Mouse (Mus musculus) gastrocnemius, postnatal 10 days (tissue): ENCODE data around the gene Smdt1. TPM values are rescaled to one million over a fixed set of nuclear protein-coding genes. Genes with fewer than 3 reads are reported as not detected.
A peak's percentile ranks its signal among the peaks of the same experiment; 100 is the strongest.

Source experiments
- DNase-seq: peaks from one replicate; pipeline ENCODE4 v3.0.0; 2021; ENCODE audit warnings: mixed read lengths
- long read RNA-seq, 2 experiments: library from polyadenylated mRNA; stranded (forward); transcript quantifications; one replicate each; pipeline ENCODE4 v2.0.0; 2021
- total RNA-seq, 2 experiments: library from RNA; stranded (reverse); gene quantifications; 2 replicates each; pipeline ENCODE4 v1.2.3; 2021

Gene Smdt1
- total RNA-seq = 100 to 1,000 TPM; 143 to 156 TPM
- long read RNA-seq, experiment 1, transcript Smdt1-204 (3 exons, 597 nt) = minor isoform, 5 of 125 reads
- long read RNA-seq, experiment 1, transcript Smdt1-201 (3 exons, 705 nt) = major isoform, 59 of 125 reads
- long read RNA-seq, experiment 1, partial matches to known transcripts = 5 of 125 reads
- long read RNA-seq, experiment 1, other reads (novel, unspliced or antisense) = 56 of 125 reads
- long read RNA-seq, experiment 2, transcript Smdt1-201 (3 exons, 705 nt) = major isoform, 45 of 117 reads
- long read RNA-seq, experiment 2, partial matches to known transcripts = 1 of 117 reads
- long read RNA-seq, experiment 2, other reads (novel, unspliced or antisense) = 68 of 117 reads

GRCm38 (mm10) chr15:82338593-82339112, at the start of gene Smdt1, which contains the start of the genes Naga and Pheta2:
Gene Smdt1, plus strand, starts transcription at chr15:82338959.
Gene Naga, minus strand, starts transcription at chr15:82338925.
Gene Pheta2, plus strand, starts transcription at chr15:82338942.
- peak; percentile 97 for DNase-seq

GRCm38 (mm10) chr15:82290252-82290651, 48.5 kb upstream of the Smdt1 start:
- no peak for DNase-seq

GRCm38 (mm10) chr15:82292851-82293250, 45.9 kb upstream of the Smdt1 start:
- DNase-seq = no peak

- DNase-seq = no peak
Observed at GRCm38 (mm10) chr15:82293271-82293711, 45.5 kb upstream of the Smdt1 start.

GRCm38 (mm10) chr15:82294059-82294458, 44.7 kb upstream of the Smdt1 start:
- DNase-seq = no peak

GRCm38 (mm10) chr15:82298764-82299561, 39.8 kb upstream of the Smdt1 start, which contains the start of gene Wbp2nl:
Gene Wbp2nl, plus strand, starts transcription at chr15:82298954.
- no peak for DNase-seq

GRCm38 (mm10) chr15:82307107-82307506, 31.7 kb upstream of the Smdt1 start:
- no peak for DNase-seq

GRCm38 (mm10) chr15:82308416-82308815, 30.3 kb upstream of the Smdt1 start:
- no peak for DNase-seq

GRCm38 (mm10) chr15:82317839-82318238, 20.9 kb upstream of the Smdt1 start:
- no peak for DNase-seq

GRCm38 (mm10) chr15:82319613-82320012, 19.1 kb upstream of the Smdt1 start:
- no peak for DNase-seq

- DNase-seq = no peak
Observed at GRCm38 (mm10) chr15:82322195-82322594, 16.6 kb upstream of the Smdt1 start.

- DNase-seq = no peak
Observed at GRCm38 (mm10) chr15:82325382-82325781, 13.4 kb upstream of the Smdt1 start.

- DNase-seq = no peak
Observed at GRCm38 (mm10) chr15:82335194-82335593, 3.6 kb upstream of the Smdt1 start.

GRCm38 (mm10) chr15:82336629-82337028, 2.1 kb upstream of the Smdt1 start:
- no peak for DNase-seq

GRCm38 (mm10) chr15:82337875-82338274, 884 bp upstream of the Smdt1 start:
- no peak for DNase-seq

- DNase-seq = no peak
Observed at GRCm38 (mm10) chr15:82339150-82339549, 391 bp downstream of the Smdt1 start.

- no peak for DNase-seq
Observed at GRCm38 (mm10) chr15:82339634-82340254, 985 bp downstream of the Smdt1 start.

- DNase-seq = no peak
Observed at GRCm38 (mm10) chr15:82340414-82341035, 1.8 kb downstream of the Smdt1 start.

- peak; percentile 74 for DNase-seq
Observed at GRCm38 (mm10) chr15:82341036-82341501, 2.3 kb downstream of the Smdt1 start.

- no peak for DNase-seq
Observed at GRCm38 (mm10) chr15:82341675-82342542, 3.1 kb downstream of the Smdt1 start.

- no peak for DNase-seq
Observed at GRCm38 (mm10) chr15:82342543-82342935, 3.8 kb downstream of the Smdt1 start.
